Mouse (Mus musculus) testis, postnatal 10 days (tissue): Measurements from ENCODE around the gene 0610030E20Rik.

Experiments used
- DNase-seq: peaks from one replicate; pipeline ENCODE4 v3.0.0; 2021; ENCODE audit warnings: low spot score

0610030E20Rik gene

DNA sequence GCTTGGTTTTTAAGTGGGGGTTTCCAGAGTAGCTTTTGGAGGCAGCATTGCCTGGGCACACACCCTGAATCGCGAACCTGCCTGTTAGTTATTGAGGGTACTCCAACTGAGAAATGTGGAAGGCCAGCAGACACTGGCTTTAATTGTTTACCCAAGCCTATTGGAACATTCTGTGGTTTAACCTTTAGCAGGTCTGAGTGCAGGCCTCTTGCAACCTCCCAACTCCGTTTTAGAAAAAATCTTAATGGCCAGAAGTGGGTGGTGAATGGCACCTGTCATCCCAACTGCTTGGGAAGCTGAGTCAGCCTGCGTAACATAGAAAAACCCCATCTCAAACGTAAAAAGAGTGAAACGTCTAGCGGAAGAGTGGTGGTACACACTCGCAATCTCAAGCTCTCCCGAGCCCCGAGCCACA lies 49.7 kb downstream of the 0610030E20Rik start:
- DNase-seq: no peak

GRCm38 (mm10) chr6:72399967-72400366 lies 52.9 kb downstream of the 0610030E20Rik start:
- no peak for DNase-seq

- DNase-seq: peak; percentile 85
Measured at GRCm38 (mm10) chr6:72401875-72402274, 54.8 kb downstream of the 0610030E20Rik start.
